Mouse (Mus musculus) heart, embryonic 16.5 days (tissue): ENCODE results near the gene Ncapd3. TPM values are rescaled to one million over a fixed set of nuclear protein-coding genes. Genes with fewer than 3 reads are reported as not detected.
A peak's percentile ranks its signal among the peaks of the same experiment; 100 is the strongest.

ENCODE experiments used
- ATAC-seq: fragments of 200-750 bp; cut with Nextera tagmentation; replicated peaks from 2 replicates; pipeline ENCODE4 v1.8.0; 2017; ENCODE audit warnings: moderate number of reproducible peaks; ENCODE audit not compliant: insufficient read depth, low FRiP score; ENCODE audit errors: extremely low read depth
- H3K27ac ChIP-seq: fragments of 300-500 bp; sonication (generic); 2 replicates; pipeline ENCODE4 v1.5.1; 2014; ENCODE audit warnings: mild to moderate bottlenecking, low read length, control low read depth, moderate library complexity
- H3K27me3 ChIP-seq: fragments of 300-500 bp; sonication (generic); 2 replicates; pipeline ENCODE4 v1.6.1; 2014; ENCODE audit warnings: low read length, mixed read lengths; ENCODE audit not compliant: control insufficient read depth, insufficient read depth
- H3K36me3 ChIP-seq: fragments of 300-500 bp; sonication (generic); 2 replicates; pipeline ENCODE4 v1.6.1; 2014; ENCODE audit not compliant: control insufficient read depth, insufficient read depth
- H3K4me1 ChIP-seq: fragments of 300-500 bp; sonication (generic); 2 replicates; pipeline ENCODE4 v1.6.1; 2014; ENCODE audit warnings: low read length, mixed read lengths; ENCODE audit not compliant: control insufficient read depth, insufficient read depth
- H3K4me2 ChIP-seq: fragments of 300-500 bp; sonication (generic); 2 replicates; pipeline ENCODE4 v1.6.1; 2014; ENCODE audit warnings: low read depth, mild to moderate bottlenecking, control low read depth, low read length
- H3K4me3 ChIP-seq: fragments of 300-500 bp; sonication (generic); 2 replicates; pipeline ENCODE4 v1.5.1; 2014; ENCODE audit warnings: mild to moderate bottlenecking, control low read depth, low read length
- H3K9ac ChIP-seq: fragments of 300-500 bp; sonication (generic); 2 replicates; pipeline ENCODE4 v1.6.1; 2014; ENCODE audit warnings: low read length, control low read depth
- H3K9me3 ChIP-seq: fragments of 300-500 bp; sonication (generic); replicated peaks from 2 replicates; pipeline ENCODE4 v1.6.1; 2016; ENCODE audit warnings: low read length; ENCODE audit not compliant: control insufficient read depth
- WGBS: fragments of 180-500 bp; shearing (Covaris S2); extraction: QIAGEN DNeasy Blood & Tissue Kit; methylation state at CpG from one replicate; pipeline ENCODE4 v1.1.7; 2014; 5-methylcytosine and 5-hydroxymethylcytosine counted together
- polyA plus RNA-seq: library from polyadenylated mRNA; unstranded; fragments of >200 nt; fragmentation: Nextera tagmentation; extraction: Ambion mirVana; gene quantifications from 2 replicates; pipeline ENCODE4 v1.2.1, GENCODE M21; 2015

Ncapd3 gene
- polyA plus RNA-seq = 21.0 and 22.8 TPM in 2 replicates

DNA sequence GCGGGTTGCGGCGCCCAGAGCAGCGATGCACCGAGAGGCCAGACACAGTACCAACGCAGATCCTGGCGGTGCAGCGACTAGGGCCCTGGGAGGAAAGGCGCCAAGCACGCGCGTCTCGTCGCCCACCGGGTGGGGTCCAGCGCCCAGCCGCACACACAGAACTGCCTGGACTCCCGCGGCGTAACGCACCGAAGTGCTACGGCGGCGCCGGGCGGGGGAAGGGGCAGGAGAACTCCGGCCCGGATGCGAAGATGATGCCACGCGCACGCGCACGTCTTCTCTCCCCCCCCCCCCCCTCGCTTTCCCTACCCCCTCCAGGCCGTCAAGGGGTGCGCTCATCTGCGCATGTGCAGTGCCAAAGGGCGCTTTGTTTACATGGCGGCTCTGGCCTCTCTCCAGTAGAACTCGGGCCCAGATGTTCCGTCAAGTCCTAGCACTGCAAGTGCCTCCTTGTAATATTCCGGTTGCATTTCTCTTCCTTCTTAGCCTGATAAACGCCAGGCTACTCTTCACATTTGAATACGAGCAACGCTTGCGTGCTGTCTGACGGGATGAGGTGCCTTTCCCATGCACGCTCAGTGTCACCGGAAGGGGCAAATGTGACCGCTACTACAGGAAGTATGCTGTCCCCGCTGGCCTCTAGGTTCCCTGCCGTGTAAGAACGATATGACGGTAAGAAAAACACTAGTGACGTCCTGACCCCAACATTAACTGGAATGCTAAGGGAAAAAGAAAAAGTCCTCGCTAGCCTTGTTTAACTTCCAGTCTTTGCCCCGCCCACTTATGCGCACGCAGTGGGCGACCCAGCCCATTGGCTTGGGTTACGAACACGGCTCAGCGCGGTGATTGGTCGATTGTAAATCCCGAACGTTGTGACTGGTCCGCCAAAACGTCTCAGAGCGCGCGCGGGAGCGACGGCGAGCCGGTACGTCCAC lies at the start of gene Ncapd3, which contains the start of gene Vps26b:
Gene Ncapd3, plus strand, starts transcription at position 348 of the 935 bp plus-strand sequence.
Gene Vps26b, minus strand, starts transcription at position 238 of the 935 bp plus-strand sequence.
- Histone ChIP-seq H3K9ac (peak within 1 kb of the TSS; percentile 92), H3K4me2 (peak within 1 kb of the TSS; percentile 91), H3K4me1 (peaks cover 41% of the 10 kb centered on the region), H3K27me3 (no peaks in the 10 kb centered on the region), H3K27ac (peak within 1 kb of the TSS; percentile 96), H3K4me3 (peak within 1 kb of the TSS; percentile 98), H3K9me3 (no peaks in the 10 kb centered on the region), H3K36me3 (no peaks in the 10 kb centered on the region)
- WGBS = under 1% methylated on average over 79 of the region's 80 CpGs
- peak; percentile 95 for ATAC-seq

DNA sequence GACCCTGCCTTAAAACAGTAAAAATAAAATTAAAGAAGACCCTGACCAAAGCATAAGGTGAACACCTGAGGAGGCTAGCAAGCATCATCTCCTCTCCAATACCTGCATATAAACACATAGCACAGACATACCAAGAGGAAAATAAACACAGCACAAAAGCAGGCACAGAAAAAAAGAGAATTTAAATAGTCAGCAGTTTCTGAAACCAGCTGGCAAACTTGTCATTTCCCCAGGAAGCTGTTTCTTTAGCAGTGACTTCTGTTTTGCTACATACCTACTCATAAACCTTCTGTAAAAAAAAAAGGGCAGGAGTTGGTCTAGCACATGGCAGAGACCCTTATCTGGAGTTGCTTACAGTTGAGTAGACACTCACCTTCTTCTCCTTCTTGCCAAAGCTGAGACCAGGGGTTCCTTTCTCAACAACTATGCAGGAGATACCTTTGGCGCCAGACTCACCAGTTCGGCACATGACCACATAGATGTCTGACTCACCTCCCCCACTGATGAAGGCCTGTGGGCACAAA lies 44.8 kb upstream of the Ncapd3 start:
- Histone ChIP-seq H3K9me3 (no peaks in the 10 kb centered on the region), H3K4me3 (no peak overlapping the region), H3K27me3 (no peaks in the 10 kb centered on the region), H3K4me2 (no peak overlapping the region), H3K36me3 (peaks cover 34% of the 10 kb centered on the region), H3K4me1 (no peaks in the 10 kb centered on the region), H3K27ac (no peak overlapping the region), H3K9ac (no peak overlapping the region)
- WGBS = 76% methylated on average over 2 of the region's 2 CpGs
- no peak for ATAC-seq

DNA sequence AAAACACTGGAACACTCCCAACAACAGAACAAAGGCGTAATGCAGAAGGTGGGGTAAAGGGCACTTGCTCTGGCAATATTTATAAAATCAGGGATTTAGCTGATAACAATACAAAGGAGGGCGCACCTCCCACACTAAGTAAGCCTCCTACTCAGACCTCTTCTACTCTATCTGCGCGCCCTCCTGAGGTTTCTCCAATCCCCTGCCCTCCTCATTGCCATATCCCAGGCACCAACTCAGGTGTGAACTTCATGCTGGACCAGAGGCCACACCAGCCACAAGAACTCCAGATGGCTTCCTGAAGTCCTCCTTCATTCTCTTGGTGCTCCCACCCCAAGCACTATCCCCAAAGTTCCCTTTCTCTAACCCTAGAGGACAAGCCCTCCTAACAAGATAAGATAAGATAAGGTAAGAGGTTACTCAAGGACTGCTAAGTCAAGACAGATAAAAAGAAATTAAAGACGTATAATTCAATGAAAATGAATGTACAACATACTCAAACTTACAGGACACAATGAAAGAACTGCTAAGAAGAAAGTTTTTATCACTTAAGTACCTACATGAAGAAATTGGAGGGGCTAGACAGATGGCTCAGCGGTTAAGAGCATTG lies 44.2 kb upstream of the Ncapd3 start:
- no peak overlapping the region for H3K4me2 ChIP-seq
- no peak overlapping the region for H3K9ac ChIP-seq
- H3K9me3 ChIP-seq = no peaks in the 10 kb centered on the region
- WGBS = 84% methylated on average over 6 of the region's 6 CpGs
- H3K36me3 ChIP-seq = peaks cover 37% of the 10 kb centered on the region
- H3K4me1 ChIP-seq = no peaks in the 10 kb centered on the region
- H3K27me3 ChIP-seq = no peaks in the 10 kb centered on the region
- no peak overlapping the region for H3K27ac ChIP-seq
- ATAC-seq = no peak
- no peak overlapping the region for H3K4me3 ChIP-seq

DNA sequence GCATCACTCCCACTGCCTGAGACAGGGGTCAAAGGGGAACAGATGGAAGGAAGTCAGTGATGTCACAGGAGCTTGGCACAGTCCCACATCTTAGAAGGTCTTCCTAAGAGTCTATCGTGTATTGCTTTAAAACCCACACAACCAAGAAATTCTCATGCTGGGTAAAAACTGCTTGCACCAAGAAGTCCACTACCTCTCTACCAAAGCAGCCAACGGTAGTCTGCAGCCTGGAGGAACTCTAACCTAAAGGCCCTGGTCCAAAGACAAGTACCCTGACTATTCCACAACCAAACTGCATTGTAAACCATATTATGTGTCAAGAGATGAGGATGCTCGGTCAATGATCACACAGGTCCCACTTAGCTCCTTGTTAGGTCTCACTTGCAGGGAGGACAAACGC lies 39.8 kb upstream of the Ncapd3 start:
- 85% methylated on average over 4 of the region's 4 CpGs for WGBS
- Histone ChIP-seq H3K4me3 (no peak overlapping the region), H3K36me3 (peaks cover 38% of the 10 kb centered on the region)

DNA sequence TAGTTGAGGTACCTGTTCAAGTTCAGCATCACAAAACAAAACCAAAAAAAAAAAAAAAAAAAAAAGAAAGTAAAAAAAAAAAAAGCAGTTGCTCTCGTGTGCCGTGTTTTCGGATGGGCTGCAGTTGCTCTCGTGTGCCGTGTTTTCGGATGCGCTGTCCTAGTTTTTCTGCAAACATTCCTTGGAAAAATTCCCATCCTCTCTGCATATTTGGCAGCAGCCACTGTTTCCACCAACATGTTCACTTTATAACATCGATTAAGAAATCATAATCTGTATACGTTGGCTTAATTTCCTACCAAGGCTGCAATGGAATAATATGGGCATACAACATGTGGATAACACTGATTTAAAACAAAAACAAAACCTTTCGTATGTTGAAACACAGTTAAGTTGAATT lies 36.9 kb upstream of the Ncapd3 start:
- H3K27ac ChIP-seq = no peak overlapping the region
- no peaks in the 10 kb centered on the region for H3K4me1 ChIP-seq
- H3K36me3 ChIP-seq = peaks cover 25% of the 10 kb centered on the region
- H3K4me2 ChIP-seq = no peak overlapping the region
- no peak overlapping the region for H3K9ac ChIP-seq
- H3K4me3 ChIP-seq = no peak overlapping the region
- no peaks in the 10 kb centered on the region for H3K9me3 ChIP-seq
- WGBS = 88% methylated on average over 10 of the region's 10 CpGs
- no peaks in the 10 kb centered on the region for H3K27me3 ChIP-seq
- no peak for ATAC-seq

More for the DNA sequence above, 39.8 kb upstream of the Ncapd3 start:
- H3K27me3 ChIP-seq = no peaks in the 10 kb centered on the region
- no peaks in the 10 kb centered on the region for H3K9me3 ChIP-seq
- ATAC-seq = no peak
- H3K27ac ChIP-seq = no peak overlapping the region
- no peak overlapping the region for H3K4me2 ChIP-seq
- no peaks in the 10 kb centered on the region for H3K4me1 ChIP-seq
- no peak overlapping the region for H3K9ac ChIP-seq

DNA sequence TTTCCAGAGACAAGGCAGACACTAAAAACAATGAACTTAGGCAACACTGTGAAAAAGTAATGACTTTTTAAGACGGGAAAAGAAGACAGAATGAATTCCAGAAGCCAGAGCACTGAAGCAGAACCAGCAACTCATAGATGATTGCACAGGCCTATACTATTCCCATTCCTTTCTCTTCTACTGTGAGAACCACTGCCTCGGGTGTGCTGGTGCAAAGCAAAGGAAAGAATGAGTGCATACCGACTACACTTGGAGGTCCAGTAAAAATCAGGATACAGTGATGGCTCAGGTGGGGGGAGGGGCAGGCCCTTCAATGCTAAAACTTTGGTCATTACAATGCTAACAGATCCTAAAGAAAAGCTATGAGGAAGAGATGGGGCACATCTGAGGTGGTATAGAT lies 36.1 kb upstream of the Ncapd3 start:
- 65% methylated on average over 3 of the region's 3 CpGs for WGBS
- H3K36me3 ChIP-seq = peaks cover 25% of the 10 kb centered on the region
- ATAC-seq = no peak
- H3K27me3 ChIP-seq = no peaks in the 10 kb centered on the region
- no peak overlapping the region for H3K4me2 ChIP-seq
- no peak overlapping the region for H3K27ac ChIP-seq
- H3K4me1 ChIP-seq = peaks cover 4% of the 10 kb centered on the region
- H3K9ac ChIP-seq = no peak overlapping the region
- H3K4me3 ChIP-seq = no peak overlapping the region
- no peaks in the 10 kb centered on the region for H3K9me3 ChIP-seq

DNA sequence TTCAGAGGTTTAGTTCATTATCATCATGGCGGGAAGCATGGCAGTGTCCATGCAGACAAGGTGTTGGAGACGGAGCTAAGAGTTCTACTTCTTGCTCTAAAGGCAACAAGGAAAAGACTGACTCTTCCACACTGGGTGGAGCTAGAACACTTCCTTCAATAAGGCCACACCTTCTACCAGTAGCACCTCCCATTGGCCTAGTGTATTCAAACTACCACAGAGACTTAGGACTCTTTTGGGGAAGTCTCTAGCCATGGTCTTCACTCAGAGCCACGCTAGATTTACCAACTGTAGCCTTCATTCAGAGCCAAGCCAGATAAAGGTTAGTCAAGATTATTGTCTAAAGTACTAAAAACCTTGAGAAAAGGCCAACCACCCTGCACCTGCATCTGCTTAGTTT lies 32.9 kb upstream of the Ncapd3 start:
- Histone ChIP-seq H3K4me2 (no peak overlapping the region), H3K4me3 (no peak overlapping the region), H3K27me3 (no peaks in the 10 kb centered on the region), H3K9me3 (no peaks in the 10 kb centered on the region), H3K36me3 (peaks cover 3% of the 10 kb centered on the region; the same call in 1 of the 2 replicates), H3K9ac (no peak overlapping the region), H3K4me1 (peaks cover 15% of the 10 kb centered on the region), H3K27ac (no peak overlapping the region)
- WGBS = 86% methylated on average over 3 of the region's 3 CpGs
- ATAC-seq = no peak

DNA sequence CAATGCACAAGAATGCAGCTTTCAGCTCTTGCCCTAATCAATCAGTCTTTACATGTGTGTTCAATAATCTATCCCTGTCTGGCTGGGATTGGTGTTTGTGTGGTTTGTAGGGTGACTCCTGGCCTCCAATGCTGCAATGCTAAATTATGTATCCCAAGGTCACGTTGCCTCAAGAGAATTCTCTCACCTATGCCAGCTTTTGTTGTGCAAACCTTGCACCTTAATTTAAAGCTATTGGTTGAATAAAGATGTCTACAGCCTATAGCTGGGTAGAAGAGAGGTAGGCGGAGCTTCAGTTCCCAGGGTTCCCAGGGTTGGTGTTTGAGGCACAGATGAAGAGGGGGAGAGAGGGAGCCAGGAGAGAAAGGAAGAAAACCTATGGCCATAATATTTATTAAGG lies 32.5 kb upstream of the Ncapd3 start:
- WGBS = 98% methylated on average over 2 of the region's 2 CpGs
- Histone ChIP-seq H3K9ac (no peak overlapping the region), H3K4me3 (no peak overlapping the region), H3K27me3 (no peaks in the 10 kb centered on the region), H3K4me1 (peaks cover 15% of the 10 kb centered on the region), H3K4me2 (no peak overlapping the region), H3K27ac (no peak overlapping the region), H3K9me3 (no peaks in the 10 kb centered on the region), H3K36me3 (no peaks in the 10 kb centered on the region)
- ATAC-seq = no peak
